Mouse (Mus musculus): ENCODE results near the gene Sike1.
A peak's percentile ranks its signal among the peaks of the same experiment; 100 is the strongest.

Gene Sike1

DNA sequence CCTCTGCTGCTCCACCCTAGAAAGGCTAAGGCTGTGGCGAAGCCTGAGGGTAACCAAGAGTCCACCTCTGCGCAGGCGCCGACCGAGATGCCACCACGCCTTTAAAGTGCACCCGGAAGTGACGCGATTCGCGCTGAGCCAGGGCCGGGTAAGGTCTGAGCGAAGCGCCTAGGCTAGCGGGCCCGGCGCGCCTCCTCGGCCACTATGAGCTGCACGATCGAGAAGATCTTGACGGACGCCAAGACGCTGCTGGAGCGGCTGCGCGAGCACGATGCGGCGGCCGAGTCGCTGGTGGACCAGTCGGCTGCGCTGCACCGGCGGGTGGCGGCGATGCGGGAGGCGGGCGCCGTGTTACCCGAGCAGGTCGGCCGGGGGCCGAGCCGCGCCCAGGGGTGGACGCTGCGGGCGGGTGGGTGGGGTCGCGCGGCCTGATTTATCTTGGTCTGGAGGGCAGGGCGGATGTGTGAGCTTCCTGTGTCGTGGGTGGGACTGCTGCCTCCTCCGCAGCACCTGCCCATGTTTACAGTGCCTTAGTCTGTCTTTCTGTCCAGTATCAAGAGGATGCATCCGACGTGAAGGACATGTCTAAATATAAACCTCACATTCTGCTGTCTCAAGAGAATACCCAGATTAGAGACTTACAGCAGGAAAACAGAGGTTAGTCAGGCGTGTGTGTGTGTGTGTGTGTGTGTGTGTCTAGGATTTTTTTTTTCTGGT lies at the start of gene Sike1:
Gene Sike1, plus strand, starts transcription at position 104 of the 717 bp plus-strand sequence.
- DNase-seq, result peak; percentile 94

DNA sequence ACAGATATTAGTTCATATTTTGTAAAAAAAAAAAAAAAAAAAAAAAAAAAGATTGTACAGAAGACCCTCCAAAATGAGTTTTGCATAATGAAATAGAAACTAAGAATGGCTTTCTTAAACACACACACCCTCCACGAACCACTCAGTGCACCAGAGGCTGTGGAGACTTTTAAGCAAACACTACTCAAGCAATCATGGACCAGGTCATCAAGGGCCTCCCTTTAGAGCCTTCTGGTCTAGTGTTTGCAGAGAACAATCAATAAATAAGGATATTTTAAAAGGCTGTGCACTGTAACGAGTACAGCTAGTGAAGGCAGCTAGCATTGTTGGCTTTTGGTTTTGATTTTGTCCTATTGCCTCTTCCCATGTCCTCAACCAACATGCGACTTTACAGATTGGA lies 49.2 kb upstream of the Sike1 start:
- DNase-seq, result no peak

DNA sequence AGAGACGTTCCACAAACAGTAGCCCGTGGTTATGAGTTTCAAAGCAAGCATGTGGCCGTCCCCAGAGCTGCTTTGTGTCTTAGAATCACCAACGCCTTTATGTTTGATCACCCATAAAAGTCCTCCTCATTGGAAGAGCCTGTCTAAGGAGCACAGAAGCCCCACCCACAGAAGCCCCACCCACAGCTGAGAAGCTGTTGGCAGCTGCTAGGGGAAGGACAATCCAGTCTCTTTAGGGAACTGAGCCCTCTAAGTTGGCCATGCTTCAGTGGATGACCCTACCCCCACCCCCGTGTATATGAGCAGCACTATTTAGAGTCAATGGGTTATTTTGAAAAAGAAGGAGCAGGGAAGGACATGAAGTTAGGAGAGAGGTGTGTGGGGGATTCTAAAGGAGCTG lies 48.6 kb upstream of the Sike1 start:
- DNase-seq, result no peak

DNA sequence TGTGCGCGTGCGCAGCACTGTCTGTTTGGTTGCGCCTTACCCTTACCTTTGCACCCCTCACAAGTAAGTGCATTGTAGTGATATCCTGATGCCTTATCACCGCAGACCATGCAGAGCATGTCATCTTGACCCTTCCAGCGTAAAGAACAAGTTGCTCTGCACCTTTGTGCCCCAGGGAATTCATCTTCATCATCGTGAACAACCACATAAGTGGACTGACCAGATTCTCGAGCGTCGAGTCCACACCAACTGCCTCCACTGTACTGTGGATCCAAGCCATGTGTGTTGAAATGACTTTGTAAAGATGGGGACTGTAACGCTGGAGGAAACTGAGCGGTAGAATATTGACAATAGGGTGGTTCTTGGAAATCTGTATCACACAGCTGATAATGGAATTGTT lies 41.0 kb upstream of the Sike1 start:
- DNase-seq, result no peak

DNA sequence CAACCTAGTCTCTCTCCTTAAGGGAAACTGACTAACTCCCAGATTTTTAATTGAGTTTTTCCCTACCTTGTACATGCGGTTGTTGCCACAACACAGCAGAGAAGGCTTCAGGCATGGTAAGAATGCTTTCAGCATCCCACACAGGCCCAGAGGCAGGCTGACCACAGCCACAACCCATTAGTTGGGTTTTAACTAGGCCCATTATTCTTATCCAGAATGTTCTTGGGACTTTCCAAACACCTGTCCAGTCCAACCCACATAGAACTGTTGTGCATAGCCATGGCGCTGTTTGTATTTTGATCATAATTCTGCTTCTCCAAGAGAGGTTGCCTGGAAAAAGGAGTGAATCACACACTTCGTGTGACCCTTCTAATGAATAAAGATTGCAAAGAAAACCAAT lies 40.4 kb upstream of the Sike1 start:
- DNase-seq, result no peak

DNA sequence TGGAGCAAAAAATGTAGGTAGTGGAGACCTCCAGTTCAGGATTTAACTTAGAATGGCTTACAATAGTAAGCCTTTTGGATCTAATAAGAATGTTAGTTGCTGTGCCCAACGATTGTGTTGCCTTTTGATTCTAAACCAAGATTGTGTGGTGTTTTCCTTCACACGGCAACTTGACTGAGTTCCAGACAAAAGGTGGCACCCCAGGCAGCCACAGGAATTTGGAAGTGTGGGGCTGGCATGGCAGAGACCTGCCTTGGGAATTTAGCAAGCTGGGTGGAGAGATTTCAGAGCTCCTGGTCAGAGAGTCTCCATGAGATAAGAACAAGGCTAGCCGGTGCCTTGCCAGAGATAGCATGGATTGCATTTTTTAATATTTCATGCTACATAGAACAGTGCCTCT lies 39.9 kb upstream of the Sike1 start:
- DNase-seq, result no peak

DNA sequence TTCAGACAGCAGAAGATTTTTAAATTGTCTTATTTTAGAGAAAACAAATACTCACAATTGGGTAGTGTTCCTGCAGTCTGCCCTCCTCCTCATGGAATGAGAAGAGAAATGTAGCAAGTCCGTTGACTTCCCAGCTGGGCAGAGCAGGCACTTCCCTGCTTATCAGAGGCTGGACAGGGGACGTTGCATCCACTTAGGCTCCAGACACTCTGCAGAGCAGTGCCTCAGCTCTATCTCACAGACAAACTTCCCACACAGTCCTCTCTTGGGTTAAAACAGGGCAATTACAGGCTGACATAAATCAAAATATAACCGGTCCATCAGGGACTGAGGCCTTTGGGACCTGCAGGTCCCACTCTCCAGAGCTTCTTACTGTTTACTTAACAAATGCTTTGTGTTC lies 31.5 kb upstream of the Sike1 start, which contains the start of gene Nr1h5:
Gene Nr1h5, minus strand, starts transcription at position 101 of the 400 bp plus-strand sequence.
- no peak for DNase-seq

DNA sequence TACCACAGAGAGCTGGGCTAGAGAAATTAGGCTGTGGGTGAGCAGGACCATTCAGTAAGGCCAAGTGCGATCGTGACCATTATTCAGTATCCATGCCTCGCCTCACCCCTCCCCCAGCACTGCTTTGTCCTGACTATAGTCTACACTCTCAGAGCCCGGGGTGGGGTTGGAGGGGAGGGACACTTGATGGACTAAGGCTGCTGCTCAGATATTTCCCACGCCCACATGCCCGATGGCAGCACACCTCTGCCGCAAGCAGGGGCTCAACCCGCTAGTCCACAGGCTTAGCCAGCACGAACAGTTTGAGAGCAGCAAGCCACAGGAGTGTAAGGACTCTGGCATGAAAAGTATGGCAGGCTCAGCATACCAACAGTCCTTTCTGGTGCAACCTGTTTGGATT lies 25.4 kb upstream of the Sike1 start:
- no peak for DNase-seq

DNA sequence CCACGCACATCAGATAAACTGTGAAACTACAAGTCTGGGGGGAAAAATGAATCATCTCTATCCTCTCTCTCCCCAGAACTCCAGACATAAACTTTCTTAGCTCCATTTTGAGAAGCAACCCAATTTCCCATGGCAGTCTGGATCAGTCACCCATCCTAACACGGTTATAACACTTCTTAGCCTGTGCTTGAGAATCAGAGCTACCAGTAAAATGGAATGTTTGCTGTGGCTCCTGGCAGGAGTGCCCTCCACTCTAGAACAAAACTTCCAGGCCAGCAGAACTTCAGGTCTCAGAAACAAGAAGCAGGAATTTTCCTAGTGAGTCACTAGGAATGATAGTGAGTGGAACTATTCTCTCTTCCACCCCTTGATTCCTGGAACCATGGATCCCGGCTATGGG lies 25.0 kb upstream of the Sike1 start:
- no peak for DNase-seq

DNA sequence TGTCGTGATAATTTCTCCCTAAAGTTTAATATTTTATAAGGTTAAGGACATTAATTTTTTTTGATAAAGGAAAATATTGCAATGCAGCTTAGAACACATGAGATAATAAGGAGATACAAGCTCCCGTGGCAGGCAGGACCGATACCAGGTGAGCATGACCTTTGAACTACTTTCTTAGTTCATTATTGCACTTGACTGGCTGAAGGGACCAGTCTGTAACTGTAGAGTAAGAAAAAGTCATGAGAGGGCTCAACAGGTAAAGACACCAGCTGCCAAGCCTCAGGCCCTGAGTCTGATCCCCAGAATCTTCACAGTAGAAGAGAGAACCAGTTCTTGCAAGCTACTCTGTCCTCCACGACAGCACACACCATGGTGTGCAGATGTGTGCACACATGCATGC lies 18.6 kb upstream of the Sike1 start:
- DNase-seq, result no peak

DNA sequence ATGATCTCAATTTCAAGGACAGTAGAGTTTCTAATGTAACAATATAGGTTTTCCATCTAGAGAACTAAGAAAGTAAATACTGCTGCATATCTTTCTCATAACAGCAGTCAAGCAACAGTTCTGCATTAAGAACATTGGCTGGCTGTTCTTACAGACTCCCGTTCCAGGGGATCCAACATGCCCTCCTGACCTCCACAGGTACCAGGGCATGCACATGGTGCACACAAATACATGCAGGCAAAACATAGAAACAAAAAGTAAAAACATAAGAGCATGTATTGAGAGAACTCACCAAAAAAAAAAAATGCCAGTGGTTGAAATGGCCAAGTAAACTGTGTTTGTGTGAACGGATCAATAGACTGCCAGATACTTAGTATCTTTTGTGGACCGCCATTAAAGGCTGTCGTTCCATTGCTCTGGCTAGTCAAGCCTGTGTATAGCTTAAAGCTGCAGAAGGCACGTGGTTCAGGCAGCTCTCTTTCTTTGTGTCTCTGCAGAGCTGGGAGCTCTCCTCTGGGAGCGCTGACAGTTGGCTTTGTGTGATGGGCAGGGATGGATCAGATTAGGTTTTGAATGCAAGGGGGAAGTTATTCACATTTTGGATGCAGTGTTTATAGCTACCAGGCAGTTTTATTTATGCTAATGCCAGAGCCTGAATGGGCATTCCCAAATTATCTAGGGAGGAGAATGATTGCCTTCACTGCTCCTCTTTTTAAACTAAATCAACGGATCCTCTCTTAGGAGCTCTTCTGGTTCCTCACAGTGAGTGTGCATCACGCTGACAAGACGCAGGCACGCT lies 15.8 kb upstream of the Sike1 start:
- DNase-seq, result no peak

DNA sequence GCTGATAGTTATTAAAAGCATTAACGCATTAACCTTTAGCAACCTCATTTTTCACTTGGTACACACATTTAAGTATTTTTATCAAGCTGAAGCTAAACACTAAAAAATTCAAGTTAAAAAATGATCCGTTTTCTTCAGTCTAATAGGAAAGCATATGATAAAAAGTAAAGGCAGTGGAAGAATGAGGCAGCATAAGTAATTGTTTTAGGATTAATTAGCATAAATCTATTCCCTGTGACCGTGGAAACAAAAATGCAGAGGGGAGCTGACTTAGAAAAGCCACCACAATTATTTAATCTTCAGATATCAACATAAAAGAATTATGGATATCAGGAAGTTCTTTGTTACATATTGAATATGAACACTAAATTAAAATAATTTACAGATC lies 15.2 kb upstream of the Sike1 start:
- no peak for DNase-seq

DNA sequence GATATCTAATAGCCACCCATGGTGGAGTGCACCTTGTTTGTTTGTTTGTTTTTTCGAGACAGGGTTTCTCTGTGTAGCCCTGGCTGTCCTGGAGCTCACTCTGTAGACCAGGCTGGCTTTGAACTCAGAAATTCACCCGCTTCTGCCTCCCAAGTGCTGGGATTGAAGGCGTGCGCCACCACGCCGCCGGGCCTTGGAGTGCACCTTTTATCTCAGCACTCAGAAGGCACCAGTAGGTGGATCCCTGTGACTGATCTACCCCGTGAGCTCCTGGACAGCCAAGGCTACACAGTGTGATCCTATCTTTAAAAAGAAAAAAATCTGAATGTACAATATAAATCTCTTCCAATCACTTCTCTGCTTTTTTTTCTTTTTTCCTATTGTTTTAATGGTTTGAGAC lies 4.5 kb upstream of the Sike1 start:
- no peak for DNase-seq

DNA sequence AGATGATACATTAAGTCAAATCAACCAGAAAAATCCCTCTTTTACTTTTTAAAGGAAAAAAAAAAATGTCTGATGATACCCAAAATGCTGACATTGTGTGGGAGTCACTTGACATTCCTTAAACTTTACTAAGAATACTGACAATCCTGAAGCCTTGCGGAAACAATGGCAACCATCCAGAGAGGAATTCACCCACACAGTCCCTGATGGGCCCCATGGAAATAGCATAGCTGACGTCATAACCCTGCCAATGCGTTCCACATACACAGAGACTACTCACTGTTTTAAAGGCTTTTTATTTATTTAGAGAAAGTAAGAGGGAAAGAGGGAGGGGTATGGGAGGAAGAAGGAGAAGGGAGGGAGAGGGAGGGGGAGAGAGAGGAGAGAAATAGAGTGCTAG lies 2.6 kb upstream of the Sike1 start:
- DNase-seq, result no peak

DNA sequence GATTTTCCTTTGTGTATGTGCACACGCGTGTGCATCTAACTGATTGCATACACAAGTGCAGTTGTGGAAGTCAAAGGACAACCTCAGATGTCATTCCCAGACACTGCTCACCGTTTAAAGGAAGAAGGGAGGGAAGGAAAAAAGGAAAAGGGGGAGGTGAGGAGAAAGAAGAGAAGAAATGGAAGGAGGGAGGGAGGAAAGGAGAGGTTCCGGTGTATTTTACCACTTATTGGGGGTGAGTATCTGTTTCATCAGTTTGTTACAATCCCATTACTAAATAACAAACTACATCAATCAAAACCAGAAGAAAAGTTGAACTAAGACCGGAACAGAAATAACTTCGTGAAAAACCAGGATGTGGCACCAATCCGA lies 289 bp upstream of the Sike1 start:
- no peak for DNase-seq

DNA sequence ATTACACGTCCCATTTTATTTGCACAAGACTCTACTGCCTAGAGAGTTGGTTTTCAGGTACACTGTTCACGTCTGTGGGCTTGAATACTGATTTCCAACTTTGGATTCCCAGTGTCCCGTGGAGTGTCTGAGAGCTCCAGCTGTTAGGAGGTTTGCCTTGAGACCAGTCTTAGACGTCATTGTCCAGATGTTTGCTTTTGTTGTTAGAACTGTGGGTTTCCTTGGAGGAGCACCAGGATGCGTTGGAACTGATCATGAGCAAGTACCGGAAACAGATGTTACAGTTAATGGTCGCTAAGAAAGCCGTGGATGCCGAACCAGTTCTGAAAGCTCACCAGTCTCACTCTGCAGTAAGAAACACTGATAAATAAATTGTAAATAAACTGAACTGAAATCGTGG lies 1.5 kb downstream of the Sike1 start:
- DNase-seq, result no peak

DNA sequence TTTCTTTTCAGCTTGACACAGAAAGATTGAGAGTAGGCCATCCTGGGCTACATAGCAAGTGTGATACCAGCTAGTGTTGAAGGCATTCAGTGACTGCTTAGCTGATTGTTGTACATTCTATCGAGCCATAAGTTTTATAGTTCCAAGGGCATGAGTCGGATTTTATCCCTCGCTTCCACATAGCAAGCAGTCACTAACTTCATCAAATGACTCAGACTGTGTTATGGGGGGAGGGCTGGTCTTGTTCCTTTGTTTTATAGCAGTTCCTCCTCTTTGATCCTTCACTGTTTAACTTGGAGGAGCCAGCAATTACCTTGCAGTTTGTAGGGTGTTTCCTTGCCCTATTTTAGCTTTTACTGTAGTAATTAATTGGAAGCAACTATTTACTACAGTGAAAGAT lies 2.1 kb downstream of the Sike1 start:
- DNase-seq, result no peak

DNA sequence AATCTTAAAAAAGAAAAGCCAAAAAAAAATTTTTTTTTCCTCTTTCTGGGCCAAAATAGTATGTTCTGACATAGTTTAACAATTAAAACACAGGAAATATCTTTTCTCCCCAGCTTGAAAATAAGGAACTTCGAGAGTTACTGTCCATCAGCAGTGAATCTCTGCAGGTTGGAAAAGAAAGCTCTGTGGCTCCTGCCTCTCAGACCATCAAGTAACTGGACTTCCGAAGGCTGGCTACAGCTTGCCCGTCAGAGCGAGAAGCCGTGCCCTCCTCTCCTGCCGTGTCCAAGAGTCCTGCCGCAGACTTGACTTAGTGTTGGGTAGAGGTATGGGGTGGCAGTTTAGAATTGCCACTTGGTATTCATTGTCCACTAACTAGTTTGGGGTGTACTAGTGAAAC lies 6.1 kb downstream of the Sike1 start:
- no peak for DNase-seq

DNA sequence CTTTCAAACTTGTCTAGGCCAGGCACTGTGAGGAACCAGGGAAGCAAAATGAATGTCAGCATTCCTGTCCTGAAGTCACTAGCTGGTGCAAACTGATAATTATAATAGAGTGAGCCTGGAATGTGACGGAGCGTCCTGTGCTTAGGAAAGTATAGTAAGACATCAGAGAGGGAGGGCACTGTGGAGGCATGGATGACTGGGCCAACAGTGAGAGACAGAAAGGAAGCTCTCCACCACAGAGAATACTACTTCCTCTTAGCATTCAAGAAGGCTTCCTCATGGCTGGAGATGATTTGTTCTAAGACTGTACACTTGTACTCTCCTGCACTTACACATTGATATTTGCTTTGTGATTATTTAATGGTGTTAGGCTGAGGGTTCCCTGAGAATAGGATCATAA lies 21.8 kb downstream of the Sike1 start:
- DNase-seq, result no peak

DNA sequence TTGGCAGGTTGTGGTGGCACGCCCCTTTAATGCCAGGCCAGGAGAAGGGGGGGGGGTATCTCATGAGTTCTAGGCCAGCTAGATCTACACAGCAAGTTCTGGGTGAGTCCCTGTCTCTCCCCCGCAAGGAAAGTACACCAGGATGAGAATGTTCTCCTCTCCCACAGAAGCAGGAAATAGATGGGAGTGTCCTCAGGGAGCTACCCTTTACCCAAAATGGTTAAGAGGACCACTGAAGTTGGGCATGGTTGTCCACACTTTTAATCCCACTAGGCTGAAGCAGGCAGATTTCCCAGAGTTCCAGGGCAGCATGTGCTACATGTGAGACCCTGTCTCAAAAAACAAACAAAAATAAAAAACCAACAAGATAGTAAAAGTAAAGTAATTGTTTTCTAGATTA lies 24.0 kb downstream of the Sike1 start:
- no peak for DNase-seq

DNA sequence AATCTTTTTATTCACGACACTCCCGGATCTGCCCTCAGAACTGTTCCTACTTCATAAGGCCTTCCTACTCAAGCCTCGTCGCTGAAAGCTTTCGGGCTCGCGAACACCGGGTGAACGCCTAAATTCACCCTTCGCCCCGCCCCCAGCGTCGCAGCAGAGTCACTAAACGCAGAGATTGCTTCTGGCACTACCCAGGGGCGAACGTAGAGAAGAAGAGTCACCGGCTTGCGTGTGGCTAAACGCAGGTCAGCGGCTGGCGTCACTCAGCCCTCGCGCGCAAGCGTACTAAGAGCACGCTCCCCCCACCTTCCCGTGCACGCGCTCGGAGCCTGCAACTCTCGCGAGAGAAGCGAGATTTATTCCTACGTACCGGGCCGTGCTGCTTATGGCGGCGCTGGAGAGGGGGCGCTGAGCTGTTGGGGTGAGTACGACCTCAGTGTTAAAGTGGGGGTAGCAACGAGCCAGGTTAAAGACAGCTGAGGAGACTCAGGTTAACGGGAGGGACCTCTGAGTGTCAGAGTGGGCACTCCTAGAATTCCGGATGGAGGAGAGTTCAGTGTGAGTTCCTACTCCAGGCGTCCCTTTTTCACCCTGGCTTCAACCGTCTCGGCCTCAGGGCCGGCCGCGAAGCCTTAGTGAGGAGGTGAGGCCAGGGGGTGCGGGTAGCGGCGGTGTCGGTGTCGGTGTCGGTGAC lies 24.9 kb downstream of the Sike1 start, which contains the start of gene Csde1:
Gene Csde1, plus strand, starts transcription at position 178 of the 694 bp plus-strand sequence.
- DNase-seq, result peak; percentile 98

DNA sequence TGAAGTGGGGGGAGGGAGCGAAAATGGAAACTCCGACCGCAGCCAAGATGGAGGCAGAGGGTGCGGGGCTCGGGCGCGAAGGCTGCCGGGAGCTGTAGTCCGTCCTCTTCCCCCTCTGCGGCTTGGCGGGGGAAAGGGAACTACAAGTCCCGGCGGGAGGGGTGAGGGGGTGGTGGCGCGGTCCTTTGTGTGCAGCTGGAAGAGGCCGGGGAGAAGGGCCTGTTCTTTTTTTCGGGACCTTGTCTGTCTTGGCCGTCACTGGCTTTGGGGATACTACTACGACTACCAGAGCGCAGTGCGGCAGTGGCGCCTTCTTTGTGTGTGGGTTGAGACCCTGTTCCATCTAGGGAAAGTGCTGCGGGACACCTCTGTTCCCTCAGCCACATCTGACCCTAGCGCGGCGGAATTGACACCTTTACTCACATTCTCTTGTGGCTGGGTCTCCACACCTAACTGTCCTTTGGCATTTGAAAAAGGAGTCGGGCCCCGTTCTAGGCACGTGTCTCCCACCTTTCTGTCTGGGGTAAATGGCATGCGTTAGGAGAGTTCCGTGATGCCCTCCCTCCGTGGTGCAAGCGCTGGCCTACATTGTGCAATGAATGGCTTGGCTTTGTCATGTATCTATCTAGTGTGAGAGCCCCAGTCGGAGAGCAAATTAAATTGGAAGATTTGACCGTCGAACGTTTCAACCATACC lies 25.6 kb downstream of the Sike1 start:
- peak; percentile 93 for DNase-seq

DNA sequence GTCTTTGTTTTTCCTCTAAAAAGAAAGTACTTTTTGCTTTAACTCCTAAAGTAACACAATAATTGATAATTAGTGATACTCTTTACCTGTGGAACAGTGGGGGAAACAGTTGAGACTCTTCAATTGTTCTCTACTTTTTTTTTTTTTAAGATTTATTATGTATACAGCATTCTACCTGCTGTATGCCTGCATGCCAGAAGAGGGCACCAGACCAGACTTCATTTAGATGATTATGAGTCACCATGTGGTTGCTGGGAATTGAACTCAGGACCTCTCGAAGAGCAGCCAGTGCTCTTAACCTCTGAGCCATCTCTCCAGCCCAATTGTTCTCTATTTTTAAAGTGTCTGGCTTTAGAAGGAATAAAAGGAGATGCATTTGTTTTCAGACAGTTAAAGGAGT lies 30.7 kb downstream of the Sike1 start:
- peak; percentile 45 for DNase-seq
